Mouse (Mus musculus) stomach, postnatal 0 days (tissue): ENCODE measurements at regions not wholly inside any gene's neighbourhood (a gene's known extent, or its start where the extent isn't known, plus 50 kb on each side); places are given as distances from the start of the nearest gene placed in this dataset.

Experiments used
- ATAC-seq: fragments of 200-750 bp; cut with Nextera tagmentation; 2 replicates; pipeline ENCODE4 v1.8.0; 2017; ENCODE audit not compliant: low FRiP score, low TSS enrichment
- DNase-seq: peaks from one replicate; pipeline ENCODE4 v3.0.0-alpha.2; 2016; ENCODE audit warnings: low spot score
- H3K27ac ChIP-seq: fragments of 300-500 bp; sonication (generic); replicated peaks from 2 replicates; pipeline ENCODE4 v1.5.1; 2014; ENCODE audit warnings: mild to moderate bottlenecking, control low read depth
- H3K27me3 ChIP-seq: fragments of 300-500 bp; sonication (generic); 2 replicates; pipeline ENCODE4 v1.6.1; 2014; ENCODE audit warnings: low read length; ENCODE audit not compliant: control insufficient read depth, insufficient read depth
- H3K36me3 ChIP-seq: fragments of 300-500 bp; sonication (generic); 2 replicates; pipeline ENCODE4 v1.6.1; 2014; ENCODE audit warnings: low read length, mixed read lengths; ENCODE audit not compliant: control insufficient read depth, insufficient read depth
- H3K4me1 ChIP-seq: fragments of 300-500 bp; sonication (generic); replicated peaks from 2 replicates; pipeline ENCODE4 v1.6.1; 2014; ENCODE audit warnings: antibody characterized with exemption; ENCODE audit not compliant: control insufficient read depth, insufficient read depth
- H3K4me2 ChIP-seq: fragments of 300-500 bp; sonication (generic); replicated peaks from 2 replicates; pipeline ENCODE4 v1.6.1; 2014; ENCODE audit warnings: low read depth, mild to moderate bottlenecking, control low read depth, moderate library complexity
- H3K4me3 ChIP-seq: fragments of 300-500 bp; sonication (generic); 2 replicates; pipeline ENCODE4 v1.5.1; 2014; ENCODE audit warnings: low read depth, low read length, control low read depth
- H3K9ac ChIP-seq: fragments of 300-500 bp; sonication (generic); 2 replicates; pipeline ENCODE4 v1.6.1; 2014; ENCODE audit warnings: mild to moderate bottlenecking, low read length, control low read depth, mixed read lengths
- H3K9me3 ChIP-seq: fragments of 300-500 bp; sonication (generic); 2 replicates; pipeline ENCODE4 v1.6.1; 2016; ENCODE audit warnings: low read length; ENCODE audit not compliant: control insufficient read depth
- CTCF ChIP-seq: IDR thresholded peaks from 2 replicates; pipeline ENCODE4 v1.5.1; 2016; ENCODE audit warnings: antibody characterized with exemption, low read depth, mild to moderate bottlenecking, moderate library complexity
- EP300 ChIP-seq: optimal IDR thresholded peaks from 2 replicates; pipeline ENCODE3; 2016; ENCODE audit warnings: antibody characterized with exemption
- WGBS: fragments of 180-500 bp; shearing (Covaris S2); extraction: QIAGEN DNeasy Blood & Tissue Kit; methylation state at CpG from one replicate; pipeline ENCODE4 v1.1.7; 2014; 5-methylcytosine and 5-hydroxymethylcytosine counted together

- no peaks in the 10 kb centered on the region for H3K36me3 ChIP-seq
- H3K27ac ChIP-seq: no peak overlapping the region
- no peak for DNase-seq
- no peaks in the 10 kb centered on the region for H3K4me1 ChIP-seq
- no peaks in the 10 kb centered on the region for H3K27me3 ChIP-seq
- no peak overlapping the region for H3K9ac ChIP-seq
- TF ChIP-seq EP300 (no peak), CTCF (no peak)
- H3K4me2 ChIP-seq: no peak overlapping the region
- no peaks in the 10 kb centered on the region for H3K9me3 ChIP-seq
- H3K4me3 ChIP-seq: no peak overlapping the region
- WGBS: 47% methylated on average over 2 of the region's 2 CpGs
- no peak for ATAC-seq
Observed at GRCm38 (mm10) chr10:17184418-17184817, 538.6 kb upstream of the Cited2 start.

DNA sequence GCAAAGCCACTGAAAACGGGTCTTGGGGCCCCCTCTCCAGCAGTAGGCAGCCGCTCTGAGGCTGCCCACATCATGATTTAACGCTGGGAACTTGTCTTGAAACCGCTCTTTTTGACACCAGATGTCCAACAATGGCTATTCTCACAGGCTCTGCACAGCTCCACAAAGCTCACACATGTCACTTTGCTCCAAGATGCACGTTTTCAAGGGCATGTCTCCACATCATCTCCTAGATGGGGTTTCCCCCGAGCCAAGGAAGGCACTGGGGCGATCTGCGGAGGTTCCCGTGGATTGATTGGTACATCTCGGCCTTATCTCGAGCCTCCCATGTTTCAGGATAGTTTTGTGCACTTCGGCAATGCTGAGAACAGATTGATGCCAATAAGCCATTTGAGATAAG is 526.8 kb upstream of the Cited2 start:
- ATAC-seq (no peak), DNase-seq (no peak)
- no peaks in the 10 kb centered on the region for H3K27me3 ChIP-seq
- H3K27ac ChIP-seq: no peak overlapping the region
- no peaks in the 10 kb centered on the region for H3K9me3 ChIP-seq
- H3K9ac ChIP-seq: no peak overlapping the region
- no peaks in the 10 kb centered on the region for H3K4me1 ChIP-seq
- no peaks in the 10 kb centered on the region for H3K36me3 ChIP-seq
- WGBS: 58% methylated on average over 12 of the region's 12 CpGs
- no peak overlapping the region for H3K4me2 ChIP-seq
- TF ChIP-seq CTCF (no peak), EP300 (no peak)
- H3K4me3 ChIP-seq: no peak overlapping the region

DNA sequence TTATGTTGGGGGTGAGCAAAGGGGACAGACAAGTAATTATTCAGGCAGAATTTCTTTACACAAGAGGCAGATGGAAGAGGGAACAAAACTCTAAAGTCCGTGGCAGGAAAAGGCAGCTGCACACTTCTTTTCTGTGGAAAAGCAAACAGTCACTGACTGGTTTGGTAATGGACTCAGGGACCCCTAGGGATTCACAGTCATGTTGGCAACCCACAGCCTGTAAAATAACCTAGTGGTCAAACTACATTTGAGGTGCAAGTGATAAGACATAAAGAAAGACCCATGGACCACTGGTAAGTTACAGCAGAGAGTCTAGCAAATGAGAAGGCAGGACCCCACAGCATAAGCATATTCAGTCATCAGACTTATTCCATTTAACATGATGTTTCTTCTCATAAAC is 526.4 kb upstream of the Cited2 start:
- H3K4me2 ChIP-seq: no peak overlapping the region
- H3K9me3 ChIP-seq: no peaks in the 10 kb centered on the region
- no peaks in the 10 kb centered on the region for H3K27me3 ChIP-seq
- no peaks in the 10 kb centered on the region for H3K36me3 ChIP-seq
- no peak for TF ChIP-seq CTCF
- no peak for TF ChIP-seq EP300
- DNase-seq (no peak), ATAC-seq (no peak)
- H3K9ac ChIP-seq: no peak overlapping the region
- H3K27ac ChIP-seq: no peak overlapping the region
- H3K4me1 ChIP-seq: no peaks in the 10 kb centered on the region
- 26% methylated on average over 1 of the region's 1 CpGs for WGBS
- no peak overlapping the region for H3K4me3 ChIP-seq

- WGBS: 68% methylated on average over 8 of the region's 8 CpGs
- no peak overlapping the region for H3K27ac ChIP-seq
- ATAC-seq: no peak
Observed at GRCm38 (mm10) chr10:17200524-17201426, 522.2 kb upstream of the Cited2 start.

GRCm38 (mm10) chr10:17201427-17201745 is 521.6 kb upstream of the Cited2 start:
- H3K27me3 ChIP-seq: no peaks in the 10 kb centered on the region
- H3K4me2 ChIP-seq: no peak overlapping the region
- no peak overlapping the region for H3K9ac ChIP-seq
- H3K36me3 ChIP-seq: no peaks in the 10 kb centered on the region
- WGBS: 97% methylated on average over 1 of the region's 1 CpGs
- H3K27ac ChIP-seq: no peak overlapping the region
- no peaks in the 10 kb centered on the region for H3K4me1 ChIP-seq
- TF ChIP-seq EP300: no peak
- no peak for TF ChIP-seq CTCF
- ATAC-seq: no peak
- no peak for DNase-seq
- H3K9me3 ChIP-seq: no peaks in the 10 kb centered on the region
- H3K4me3 ChIP-seq: no peak overlapping the region

More at GRCm38 (mm10) chr10:17200524-17201426, 522.2 kb upstream of the Cited2 start:
- Histone ChIP-seq H3K9me3 (no peaks in the 10 kb centered on the region), H3K9ac (no peak overlapping the region), H3K4me2 (no peak overlapping the region), H3K36me3 (no peaks in the 10 kb centered on the region), H3K4me1 (no peaks in the 10 kb centered on the region), H3K4me3 (no peak overlapping the region), H3K27me3 (no peaks in the 10 kb centered on the region)
- TF ChIP-seq CTCF: no peak
- TF ChIP-seq EP300: no peak
- no peak for DNase-seq

DNA sequence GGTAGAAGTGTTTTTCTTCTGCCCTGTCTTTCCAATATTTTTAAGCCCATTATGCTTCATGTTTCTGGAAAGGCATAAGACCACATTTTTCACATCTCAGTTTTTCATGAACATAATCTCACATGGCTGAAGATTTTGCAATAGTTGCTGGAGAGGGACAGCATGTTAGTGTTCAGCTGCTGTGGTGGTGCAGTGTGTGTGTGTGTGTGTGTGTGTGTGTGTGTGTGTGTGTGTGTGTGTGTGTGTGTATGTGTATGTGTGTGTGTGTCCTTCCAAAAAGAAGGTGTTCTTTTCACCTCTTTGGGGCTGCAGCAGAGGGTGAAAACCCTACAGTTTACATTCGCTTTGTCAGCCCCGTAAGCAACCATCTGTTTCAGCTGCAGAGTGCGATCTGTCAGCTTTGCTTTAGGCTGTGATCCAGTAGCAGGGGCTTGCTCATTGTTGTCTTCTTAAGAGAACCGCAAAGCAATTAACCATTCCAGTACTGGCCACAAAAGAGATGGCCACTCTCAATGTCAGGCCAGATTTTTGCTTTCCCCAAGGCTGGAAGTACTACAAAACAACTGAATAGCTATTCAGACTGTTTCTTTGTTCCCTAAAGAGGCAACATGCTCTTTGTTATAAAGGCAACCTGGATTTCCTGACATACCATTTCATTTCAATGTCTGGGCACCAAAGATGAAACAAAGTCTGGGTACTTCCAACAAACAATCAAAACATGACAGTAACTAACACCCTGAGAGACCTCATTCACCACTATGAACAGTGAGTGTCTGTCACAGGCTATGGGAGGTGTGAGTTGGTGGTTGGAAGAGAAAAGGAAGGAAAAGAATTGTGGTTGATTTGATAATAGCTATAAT is 520.2 kb upstream of the Cited2 start:
- Histone ChIP-seq H3K9me3 (no peaks in the 10 kb centered on the region), H3K4me2 (no peak overlapping the region), H3K4me1 (no peaks in the 10 kb centered on the region), H3K4me3 (no peak overlapping the region), H3K27ac (no peak overlapping the region), H3K36me3 (no peaks in the 10 kb centered on the region), H3K27me3 (no peaks in the 10 kb centered on the region), H3K9ac (no peak overlapping the region)
- no peak for TF ChIP-seq CTCF
- no peak for TF ChIP-seq EP300
- DNase-seq (no peak), ATAC-seq (no peak)
- WGBS: 34% methylated on average over 4 of the region's 4 CpGs
